Mouse (Mus musculus) MEL (cell line): ENCODE measurements around the gene D17Wsu92e.

Experiments used
- CHD2 ChIP-seq: IDR thresholded peaks from 2 replicates; pipeline ENCODE4 v1.6.1; 2011; ENCODE audit warnings: low read length, improper control_type of control experiment
- CTCF ChIP-seq, 3 experiments: IDR thresholded peaks in 2 of 3; conservative IDR thresholded peaks in 1 of 3; 2 replicates each; pipeline ENCODE4 v1.5.1; 2011 to 2012; ENCODE audit warnings: low read length in 3 of 3, low read depth in 2 of 3, mild to moderate bottlenecking in 2 of 3, improper control_type of control experiment in 1 of 3, inconsistent platforms in 1 of 3, mixed read lengths in 1 of 3, moderate library complexity in 1 of 3; ENCODE audit not compliant: control insufficient read depth in 1 of 3, insufficient read depth in 1 of 3, poor library complexity in 1 of 3, severe bottlenecking in 1 of 3
- JUND ChIP-seq: IDR thresholded peaks from 2 replicates; pipeline ENCODE4 v1.6.1; 2011; ENCODE audit warnings: low read depth, mild to moderate bottlenecking, improper control_type of control experiment, low read length
- MAFK ChIP-seq: IDR thresholded peaks from 2 replicates; pipeline ENCODE4 v1.6.1; 2011; ENCODE audit warnings: low read depth, mild to moderate bottlenecking, low read length, improper control_type of control experiment, borderline replicate concordance
- POLR2A ChIP-seq, 2 experiments: IDR thresholded peaks; 2 replicates each; pipeline ENCODE4 v1.6.1; 2011 to 2012; ENCODE audit warnings: low read length in 2 of 2, mild to moderate bottlenecking in 2 of 2, control low read depth in 1 of 2, improper control_type of control experiment in 1 of 2, low read depth in 1 of 2, moderate library complexity in 1 of 2; ENCODE audit not compliant: control insufficient read depth in 1 of 2, insufficient read depth in 1 of 2, poor library complexity in 1 of 2
- SIN3A ChIP-seq: IDR thresholded peaks from 2 replicates; pipeline ENCODE4 v1.6.1; 2012; ENCODE audit warnings: low read length, improper control_type of control experiment, inconsistent platforms

DNA sequence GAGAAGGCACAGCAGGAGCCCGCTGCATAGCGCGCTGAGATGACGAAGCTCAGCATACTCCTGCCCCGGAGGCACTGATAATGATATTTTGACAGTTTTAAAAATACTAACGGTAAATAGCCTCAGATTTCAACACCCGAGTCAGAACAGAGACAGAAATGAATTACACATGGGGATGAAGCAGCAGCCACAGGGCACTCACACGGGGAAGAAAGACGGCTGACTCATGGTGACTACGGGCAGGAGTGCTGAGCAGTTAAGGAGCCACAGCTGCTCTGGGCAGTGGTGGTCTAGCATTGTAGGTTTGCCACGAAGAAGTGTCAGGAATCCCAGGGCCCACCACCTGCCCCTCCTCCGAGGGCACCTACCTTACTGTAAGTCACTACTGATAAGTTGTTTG, 52.9 kb downstream of the D17Wsu92e start:
- no peak for TF ChIP-seq CTCF (IDR thresholded peaks at IDR 0.05 in 2 of 3, conservative IDR thresholded peaks at IDR 0.05 in 1 of 3; ENCODE audit: control insufficient read depth in 1 of 3, insufficient read depth in 1 of 3, low read depth in 2 of 3, low read length in 3 of 3, poor library complexity in 1 of 3, severe bottlenecking in 1 of 3)
- no peak for TF ChIP-seq CHD2
- no peak for TF ChIP-seq POLR2A (IDR thresholded peaks at IDR 0.05; ENCODE audit: control insufficient read depth in 1 of 2, insufficient read depth in 1 of 2, low read depth in 1 of 2, low read length in 2 of 2, poor library complexity in 1 of 2)
- TF ChIP-seq MAFK: no peak
- TF ChIP-seq JUND: no peak
- TF ChIP-seq SIN3A: no peak
